Mouse (Mus musculus): ENCODE measurements around the gene Trappc3l. TPM values are rescaled to one million over a fixed set of nuclear protein-coding genes. Genes with fewer than 3 reads are reported as not detected.

Trappc3l gene
- polyA plus RNA-seq, 1 experiment from 2014 or later, result not detected

Other genes starting within 250 kb of the Trappc3l start
- gene Sult3a1, start 179.9 kb upstream of the Trappc3l start, polyA plus RNA-seq (2015; fragmentation: Nextera tagmentation; extraction: Ambion mirVana), result not detected in 2 replicates
- gene Rsph4a, start 132.5 kb upstream of the Trappc3l start, polyA plus RNA-seq (2015; fragmentation: Nextera tagmentation; extraction: Ambion mirVana), result 0.03 and 0.05 TPM in 2 replicates
- gene Zup1, start 86.3 kb upstream of the Trappc3l start, polyA plus RNA-seq (2015; fragmentation: Nextera tagmentation; extraction: Ambion mirVana), result 26.3 and 28.2 TPM in 2 replicates
- gene Rwdd1, start 18.0 kb upstream of the Trappc3l start, polyA plus RNA-seq (2015; fragmentation: Nextera tagmentation; extraction: Ambion mirVana), result 150 and 151 TPM in 2 replicates
- 0.03 and 0.07 TPM in 2 replicates for gene Calhm4, start 6.7 kb downstream of the Trappc3l start, polyA plus RNA-seq (2015; fragmentation: Nextera tagmentation; extraction: Ambion mirVana)
- gene Calhm5, start 58.9 kb downstream of the Trappc3l start, polyA plus RNA-seq (2015; fragmentation: Nextera tagmentation; extraction: Ambion mirVana), result 0.10 and 0.14 TPM in 2 replicates
- gene Calhm6, start 90.4 kb downstream of the Trappc3l start, polyA plus RNA-seq (2015; fragmentation: Nextera tagmentation; extraction: Ambion mirVana), result 9.2 and 9.8 TPM in 2 replicates
- 5.1 and 5.5 TPM in 2 replicates for gene Dse, start 170.1 kb downstream of the Trappc3l start, polyA plus RNA-seq (2015; fragmentation: Nextera tagmentation; extraction: Ambion mirVana)
- gene Tspyl1, start 244.6 kb downstream of the Trappc3l start, polyA plus RNA-seq (2015; fragmentation: Nextera tagmentation; extraction: Ambion mirVana), result 77.6 and 82.6 TPM in 2 replicates

Measured in thymus, postnatal 0 days (tissue).